Mouse (Mus musculus) heart, embryonic 11.5 days (tissue): ENCODE data around the gene Snrnp70. TPM values are rescaled to one million over a fixed set of nuclear protein-coding genes. Genes with fewer than 3 reads are reported as not detected.

Source experiments
- ATAC-seq: fragments of 200-750 bp; cut with Nextera tagmentation; replicated peaks from 2 replicates; pipeline ENCODE4 v1.8.0; 2017; ENCODE audit warnings: moderate library complexity; ENCODE audit not compliant: insufficient number of reproducible peaks, low FRiP score, low TSS enrichment
- H3K27ac ChIP-seq: fragments of 300-500 bp; sonication (generic); 2 replicates; pipeline ENCODE4 v1.5.1; 2014; ENCODE audit warnings: mild to moderate bottlenecking, low read depth, low read length
- H3K27me3 ChIP-seq: fragments of 300-500 bp; sonication (generic); 2 replicates; pipeline ENCODE4 v1.6.1; 2014; ENCODE audit warnings: mild to moderate bottlenecking, low read length, mixed read lengths; ENCODE audit not compliant: control insufficient read depth, insufficient read depth
- H3K36me3 ChIP-seq: fragments of 300-500 bp; sonication (generic); 2 replicates; pipeline ENCODE4 v1.6.1; 2014; ENCODE audit warnings: mild to moderate bottlenecking, low read length, moderate library complexity, mixed read lengths; ENCODE audit not compliant: control insufficient read depth, insufficient read depth
- H3K4me1 ChIP-seq: fragments of 300-500 bp; sonication (generic); 2 replicates; pipeline ENCODE4 v1.6.1; 2014; ENCODE audit warnings: low read length; ENCODE audit not compliant: control insufficient read depth, insufficient read depth
- H3K4me2 ChIP-seq: fragments of 300-500 bp; sonication (generic); 2 replicates; pipeline ENCODE4 v1.6.1; 2014; ENCODE audit warnings: mild to moderate bottlenecking, moderate library complexity
- H3K4me3 ChIP-seq: fragments of 300-500 bp; sonication (generic); 2 replicates; pipeline ENCODE4 v1.5.1; 2014; ENCODE audit warnings: low read depth, low read length
- H3K9ac ChIP-seq: fragments of 300-500 bp; sonication (generic); 2 replicates; pipeline ENCODE4 v1.6.1; 2014; ENCODE audit warnings: mild to moderate bottlenecking, low read depth, low read length, moderate library complexity
- H3K9me3 ChIP-seq: fragments of 300-500 bp; sonication (generic); replicated peaks from 2 replicates; pipeline ENCODE4 v1.6.1; 2016; ENCODE audit warnings: low read length; ENCODE audit not compliant: control insufficient read depth
- WGBS: fragments of 180-500 bp; shearing (Covaris S2); extraction: QIAGEN DNeasy Blood & Tissue Kit; methylation state at CpG from one replicate; pipeline ENCODE4 v1.1.7; 2014; ENCODE audit not compliant: insufficient replicate concordance; 5-methylcytosine and 5-hydroxymethylcytosine counted together
- polyA plus RNA-seq: library from polyadenylated mRNA; unstranded; fragments of >200 nt; fragmentation: Nextera tagmentation; extraction: Ambion mirVana; gene quantifications from 2 replicates; pipeline ENCODE4 v1.2.1, GENCODE M21; 2014

Gene Snrnp70
- 51.6 and 72.0 TPM in 2 replicates for polyA plus RNA-seq

- Histone ChIP-seq H3K27me3 (no peaks in the 10 kb centered on the region), H3K4me2 (peak within 1 kb of the TSS; percentile 99), H3K27ac (peak within 1 kb of the TSS; percentile 99), H3K9me3 (no peaks in the 10 kb centered on the region), H3K4me3 (peak within 1 kb of the TSS; percentile 80), H3K4me1 (peaks cover 15% of the 10 kb centered on the region), H3K36me3 (peaks cover 8% of the 10 kb centered on the region), H3K9ac (peak within 1 kb of the TSS; percentile 91)
- WGBS, result under 1% methylated on average over 60 of the region's 60 CpGs
- peak; percentile 93 for ATAC-seq
Observed at GRCm38 (mm10) chr7:45395578-45396336, at the start of gene Snrnp70. Gene Snrnp70, minus strand, starts transcription at chr7:45395742.

- WGBS, result 71% methylated on average over 22 of the region's 22 CpGs
- ATAC-seq, result no peak
- peaks cover 28% of the 10 kb centered on the region for H3K36me3 ChIP-seq
Observed at GRCm38 (mm10) chr7:45443526-45444420, 48.2 kb upstream of the Snrnp70 start.

DNA sequence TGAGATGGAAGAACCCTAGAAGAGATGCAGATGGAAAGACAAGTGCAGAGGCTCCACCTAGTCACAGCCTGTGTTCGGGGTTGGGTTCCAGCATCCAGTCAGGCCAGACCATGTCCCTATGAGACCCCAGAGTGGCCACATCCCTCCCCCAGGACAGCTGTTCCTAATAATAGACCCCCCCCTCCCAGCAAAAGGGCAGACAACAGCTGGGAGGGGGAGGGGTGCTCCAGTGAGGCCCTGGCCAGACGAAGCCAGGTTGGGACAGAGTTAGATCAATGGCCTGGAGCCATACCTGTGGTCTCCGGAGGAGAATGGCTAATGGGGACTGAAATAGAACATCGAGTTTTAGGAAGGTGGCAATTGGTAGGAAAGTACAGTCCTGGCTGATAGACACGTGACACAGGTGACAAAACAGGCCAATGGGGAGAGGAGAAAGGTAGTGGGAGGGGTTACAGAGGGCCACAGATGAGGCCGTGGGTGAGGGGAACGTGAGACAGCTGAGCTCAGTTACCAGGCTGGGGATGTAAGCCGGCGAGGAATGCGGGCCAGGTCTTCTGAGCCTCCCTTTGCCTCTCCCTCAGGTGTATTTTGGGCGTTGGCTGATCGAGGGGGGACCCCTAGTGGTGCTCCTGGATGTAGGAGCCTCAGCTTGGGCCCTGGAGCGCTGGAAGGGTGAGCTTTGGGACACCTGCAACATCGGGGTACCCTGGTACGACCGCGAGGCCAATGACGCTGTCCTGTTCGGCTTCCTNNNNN is 42.2 kb upstream of the Snrnp70 start, which contains the start of gene Ruvbl2:
Gene Ruvbl2 (minus strand): TSS at position 576 of the 756 bp plus-strand sequence.
- Histone ChIP-seq H3K27ac (no peak within 1 kb of the TSS), H3K4me2 (peak within 1 kb of the TSS; percentile 96), H3K36me3 (peaks cover 13% of the 10 kb centered on the region), H3K9me3 (no peaks in the 10 kb centered on the region), H3K9ac (peak within 1 kb of the TSS; percentile 46), H3K27me3 (no peaks in the 10 kb centered on the region), H3K4me3 (no peak within 1 kb of the TSS; the same call in 1 of the 2 replicates), H3K4me1 (peaks cover 38% of the 10 kb centered on the region)
- WGBS, result 17% methylated on average over 19 of the region's 19 CpGs
- no peak for ATAC-seq

More at GRCm38 (mm10) chr7:45443526-45444420, 48.2 kb upstream of the Snrnp70 start:
- H3K27me3 ChIP-seq, result no peaks in the 10 kb centered on the region
- no peak overlapping the region for H3K27ac ChIP-seq
- peaks cover 5% of the 10 kb centered on the region; the same call in 1 of the 2 replicates for H3K4me1 ChIP-seq
- no peaks in the 10 kb centered on the region for H3K9me3 ChIP-seq
- no peak overlapping the region for H3K9ac ChIP-seq
- H3K4me3 ChIP-seq, result no peak overlapping the region
- no peak overlapping the region for H3K4me2 ChIP-seq

- 20% methylated on average over 6 of the region's 6 CpGs for WGBS
- Histone ChIP-seq H3K4me2 (peak overlapping the region; percentile 96), H3K9ac (no peak overlapping the region), H3K27ac (no peak overlapping the region), H3K4me1 (peaks cover 38% of the 10 kb centered on the region), H3K4me3 (no peak overlapping the region; the same call in 1 of the 2 replicates), H3K9me3 (no peaks in the 10 kb centered on the region), H3K27me3 (no peaks in the 10 kb centered on the region), H3K36me3 (peaks cover 11% of the 10 kb centered on the region)
- no peak for ATAC-seq
Observed at GRCm38 (mm10) chr7:45437046-45437445, 41.5 kb upstream of the Snrnp70 start.

GRCm38 (mm10) chr7:45436444-45436843 is 40.9 kb upstream of the Snrnp70 start:
- H3K27me3 ChIP-seq, result no peaks in the 10 kb centered on the region
- H3K9ac ChIP-seq, result no peak overlapping the region
- no peak for ATAC-seq
- no peak overlapping the region for H3K27ac ChIP-seq
- WGBS, result 81% methylated on average over 5 of the region's 5 CpGs
- no peaks in the 10 kb centered on the region for H3K9me3 ChIP-seq
- peak overlapping the region; percentile 86 for H3K4me3 ChIP-seq
- H3K4me2 ChIP-seq, result peak overlapping the region; percentile 96
- peaks cover 7% of the 10 kb centered on the region for H3K36me3 ChIP-seq
- peaks cover 38% of the 10 kb centered on the region for H3K4me1 ChIP-seq

DNA sequence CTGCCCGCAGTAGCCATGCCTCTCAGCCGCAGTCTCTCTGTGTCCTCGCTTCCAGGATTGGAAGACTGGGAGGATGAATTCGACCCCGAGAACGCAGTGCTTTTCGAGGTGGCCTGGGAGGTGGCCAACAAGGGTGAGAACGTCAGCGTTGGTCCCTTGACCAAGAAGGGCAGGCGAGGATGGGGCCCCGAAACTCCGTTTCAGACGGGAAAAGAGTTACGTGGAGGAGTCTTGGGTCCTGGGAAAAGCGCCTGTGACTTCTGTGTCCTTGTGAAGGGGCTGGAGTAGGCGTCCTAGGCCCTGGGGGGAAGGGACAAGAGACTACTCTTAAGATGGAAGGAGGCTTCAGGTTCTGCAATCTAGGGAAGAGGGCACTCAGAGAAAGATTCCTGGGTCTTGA is 39.5 kb upstream of the Snrnp70 start:
- H3K27me3 ChIP-seq, result no peaks in the 10 kb centered on the region
- WGBS, result 2% methylated on average over 16 of the region's 16 CpGs
- H3K4me1 ChIP-seq, result peaks cover 38% of the 10 kb centered on the region
- H3K9ac ChIP-seq, result peak overlapping the region; percentile 95
- no peaks in the 10 kb centered on the region for H3K9me3 ChIP-seq
- no peak for ATAC-seq
- H3K4me2 ChIP-seq, result peak overlapping the region; percentile 96
- H3K27ac ChIP-seq, result peak overlapping the region; percentile 84
- peak overlapping the region; percentile 86 for H3K4me3 ChIP-seq
- H3K36me3 ChIP-seq, result peaks cover 2% of the 10 kb centered on the region; the same call in 1 of the 2 replicates

DNA sequence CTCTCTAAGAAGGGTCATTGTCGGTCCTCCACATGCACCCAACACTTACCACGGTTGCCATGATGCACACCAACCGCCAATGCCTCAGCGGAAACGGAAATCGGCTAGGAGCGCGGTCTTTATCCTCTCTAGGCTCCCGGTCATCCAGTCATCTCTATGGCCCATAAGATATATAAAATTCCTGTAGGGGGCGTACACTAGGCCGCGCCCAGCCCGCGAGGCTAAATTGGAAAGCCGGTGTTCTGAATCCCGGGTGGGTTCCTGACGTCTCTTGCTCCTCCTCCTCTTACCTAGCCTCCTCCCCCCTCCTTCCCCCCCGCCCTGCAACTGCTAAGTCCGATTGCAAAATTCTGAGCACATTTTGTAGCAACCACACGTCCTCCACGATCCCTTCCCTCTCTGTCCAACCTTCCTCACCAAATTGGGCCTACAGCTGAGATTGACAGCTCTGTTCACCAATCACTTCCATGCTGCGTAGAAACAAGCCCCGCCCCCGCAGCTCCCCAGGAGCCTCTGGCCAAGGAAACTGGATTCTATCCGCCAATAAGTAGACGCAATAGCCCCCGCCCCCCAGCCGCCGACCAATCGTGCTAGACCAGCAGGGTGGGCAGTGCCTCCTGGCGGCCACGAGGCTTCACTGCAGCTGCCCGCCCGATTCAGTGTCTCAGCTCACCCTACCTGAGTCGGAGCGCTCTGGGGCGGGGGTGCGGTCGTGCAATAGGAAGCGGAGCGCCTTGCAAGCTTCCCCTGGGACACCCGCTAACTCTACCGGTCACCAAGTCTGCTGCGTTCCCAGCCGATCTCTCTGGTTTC is 38.9 kb upstream of the Snrnp70 start, which contains the start of gene Gys1:
Gene Gys1 (plus strand): TSS at position 642 of the 813 bp plus-strand sequence.
- H3K27ac ChIP-seq, result peak within 1 kb of the TSS; percentile 91
- H3K27me3 ChIP-seq, result no peaks in the 10 kb centered on the region
- H3K9me3 ChIP-seq, result no peaks in the 10 kb centered on the region
- H3K4me1 ChIP-seq, result peaks cover 38% of the 10 kb centered on the region
- H3K4me3 ChIP-seq, result peak within 1 kb of the TSS; percentile 86
- peaks cover 6% of the 10 kb centered on the region; the same call in 1 of the 2 replicates for H3K36me3 ChIP-seq
- peak; percentile 93 for ATAC-seq
- peak within 1 kb of the TSS; percentile 96 for H3K4me2 ChIP-seq
- WGBS, result 1% methylated on average over 45 of the region's 45 CpGs
- peak within 1 kb of the TSS; percentile 95 for H3K9ac ChIP-seq
